Mouse (Mus musculus): ENCODE data around the gene Vash2. TPM values are rescaled to one million over a fixed set of nuclear protein-coding genes. Genes with fewer than 3 reads are reported as not detected.

Gene Vash2
- polyA plus RNA-seq, 1 experiment from 2014 or later: 50.6 TPM

- Histone ChIP-seq H3K4me2 (ENCODE audit: low read depth, low read length) (no peak overlapping the region), H3K9ac (ENCODE audit: low read length) (no peak overlapping the region), H3K9me3 (replicated peaks; ENCODE audit: control insufficient read depth, low read length) (no peaks in the 10 kb centered on the region), H3K27me3 (ENCODE audit: control insufficient read depth, insufficient read depth, low read length) (no peaks in the 10 kb centered on the region), H3K36me3 (ENCODE audit: control insufficient read depth, insufficient read depth) (peaks cover 36% of the 10 kb centered on the region), H3K4me3 (ENCODE audit: low read length) (no peak overlapping the region), H3K27ac (ENCODE audit: low read length) (no peak overlapping the region), H3K4me1 (ENCODE audit: control insufficient read depth, insufficient read depth, low read length) (no peaks in the 10 kb centered on the region)
- WGBS: 96% methylated on average over 3 of the region's 3 CpGs
- no peak for ATAC-seq (replicated peaks; ENCODE audit: extremely low read depth, insufficient read depth, low FRiP score)
Measured at GRCm38 (mm10) chr1:191014271-191014670, 35.2 kb upstream of the Vash2 start.

- WGBS: 99% methylated on average over 5 of the region's 5 CpGs
- no peak overlapping the region for H3K4me3 ChIP-seq (ENCODE audit: low read length)
- peaks cover 3% of the 10 kb centered on the region; the same call in 1 of the 2 replicates for H3K9me3 ChIP-seq (replicated peaks; ENCODE audit: control insufficient read depth, low read length)
- no peaks in the 10 kb centered on the region for H3K4me1 ChIP-seq (ENCODE audit: control insufficient read depth, insufficient read depth, low read length)
- no peak overlapping the region for H3K9ac ChIP-seq (ENCODE audit: low read length)
- ATAC-seq (replicated peaks; ENCODE audit: extremely low read depth, insufficient read depth, low FRiP score): no peak
- no peak overlapping the region for H3K27ac ChIP-seq (ENCODE audit: low read length)
- H3K27me3 ChIP-seq (ENCODE audit: control insufficient read depth, insufficient read depth, low read length): no peaks in the 10 kb centered on the region
- H3K36me3 ChIP-seq (ENCODE audit: control insufficient read depth, insufficient read depth): peaks cover 47% of the 10 kb centered on the region
- H3K4me2 ChIP-seq (ENCODE audit: low read depth, low read length): no peak overlapping the region
Measured at GRCm38 (mm10) chr1:191008707-191009106, 29.6 kb upstream of the Vash2 start.

GRCm38 (mm10) chr1:191002201-191002600 is 23.1 kb upstream of the Vash2 start:
- no peak for ATAC-seq (replicated peaks; ENCODE audit: extremely low read depth, insufficient read depth, low FRiP score)
- WGBS: 66% methylated on average over 6 of the region's 6 CpGs
- H3K36me3 ChIP-seq (ENCODE audit: control insufficient read depth, insufficient read depth): peaks cover 6% of the 10 kb centered on the region; the same call in 1 of the 2 replicates

GRCm38 (mm10) chr1:191000686-191001085 is 21.6 kb upstream of the Vash2 start:
- Histone ChIP-seq H3K27ac (ENCODE audit: low read length) (no peak overlapping the region), H3K4me1 (ENCODE audit: control insufficient read depth, insufficient read depth, low read length) (peaks cover under 1% of the 10 kb centered on the region), H3K36me3 (ENCODE audit: control insufficient read depth, insufficient read depth) (0 out of 2 replicates have a peak, but pooled peaks cover 3% of the 10 kb centered on the region), H3K4me2 (ENCODE audit: low read depth, low read length) (no peak overlapping the region), H3K4me3 (ENCODE audit: low read length) (no peak overlapping the region), H3K9ac (ENCODE audit: low read length) (no peak overlapping the region), H3K27me3 (ENCODE audit: control insufficient read depth, insufficient read depth, low read length) (no peaks in the 10 kb centered on the region), H3K9me3 (replicated peaks; ENCODE audit: control insufficient read depth, low read length) (peaks cover 8% of the 10 kb centered on the region)
- ATAC-seq (replicated peaks; ENCODE audit: extremely low read depth, insufficient read depth, low FRiP score): peak; percentile 32; the same call in 1 of the 2 replicates
- 47% methylated on average over 3 of the region's 3 CpGs for WGBS

More at GRCm38 (mm10) chr1:191002201-191002600, 23.1 kb upstream of the Vash2 start:
- Histone ChIP-seq H3K9ac (ENCODE audit: low read length) (no peak overlapping the region), H3K4me2 (ENCODE audit: low read depth, low read length) (no peak overlapping the region), H3K27me3 (ENCODE audit: control insufficient read depth, insufficient read depth, low read length) (no peaks in the 10 kb centered on the region), H3K27ac (ENCODE audit: low read length) (no peak overlapping the region), H3K9me3 (replicated peaks; ENCODE audit: control insufficient read depth, low read length) (peaks cover 8% of the 10 kb centered on the region), H3K4me3 (ENCODE audit: low read length) (no peak overlapping the region), H3K4me1 (ENCODE audit: control insufficient read depth, insufficient read depth, low read length) (no peaks in the 10 kb centered on the region)

- Histone ChIP-seq H3K27me3 (ENCODE audit: control insufficient read depth, insufficient read depth, low read length) (no peaks in the 10 kb centered on the region), H3K4me2 (ENCODE audit: low read depth, low read length) (no peak overlapping the region), H3K27ac (ENCODE audit: low read length) (no peak overlapping the region), H3K4me3 (ENCODE audit: low read length) (no peak overlapping the region), H3K4me1 (ENCODE audit: control insufficient read depth, insufficient read depth, low read length) (peaks cover 5% of the 10 kb centered on the region), H3K9me3 (replicated peaks; ENCODE audit: control insufficient read depth, low read length) (peaks cover 8% of the 10 kb centered on the region), H3K36me3 (ENCODE audit: control insufficient read depth, insufficient read depth) (0 out of 2 replicates have a peak, but pooled peaks cover 3% of the 10 kb centered on the region), H3K9ac (ENCODE audit: low read length) (no peak overlapping the region)
- no peak for ATAC-seq (replicated peaks; ENCODE audit: extremely low read depth, insufficient read depth, low FRiP score)
- 92% methylated on average over 1 of the region's 1 CpGs for WGBS
Measured at GRCm38 (mm10) chr1:190998027-190998426, 18.9 kb upstream of the Vash2 start.

- 74% methylated on average over 6 of the region's 6 CpGs for WGBS
- no peak overlapping the region for H3K4me3 ChIP-seq (ENCODE audit: low read length)
- H3K27me3 ChIP-seq (ENCODE audit: control insufficient read depth, insufficient read depth, low read length): no peaks in the 10 kb centered on the region
- no peak overlapping the region for H3K27ac ChIP-seq (ENCODE audit: low read length)
- H3K4me1 ChIP-seq (ENCODE audit: control insufficient read depth, insufficient read depth, low read length): peaks cover 5% of the 10 kb centered on the region
- 0 out of 2 replicates have a peak, but pooled peaks cover 3% of the 10 kb centered on the region for H3K36me3 ChIP-seq (ENCODE audit: control insufficient read depth, insufficient read depth)
- peaks cover 8% of the 10 kb centered on the region for H3K9me3 ChIP-seq (replicated peaks; ENCODE audit: control insufficient read depth, low read length)
- ATAC-seq (replicated peaks; ENCODE audit: extremely low read depth, insufficient read depth, low FRiP score): no peak
- H3K4me2 ChIP-seq (ENCODE audit: low read depth, low read length): no peak overlapping the region
- no peak overlapping the region for H3K9ac ChIP-seq (ENCODE audit: low read length)
Measured at GRCm38 (mm10) chr1:190996346-190996877, 17.3 kb upstream of the Vash2 start.

GRCm38 (mm10) chr1:190995548-190995947 is 16.5 kb upstream of the Vash2 start:
- WGBS: 26% methylated on average over 7 of the region's 7 CpGs

GRCm38 (mm10) chr1:190989437-190990082 is 10.5 kb upstream of the Vash2 start:
- ATAC-seq (replicated peaks; ENCODE audit: extremely low read depth, insufficient read depth, low FRiP score): no peak
- Histone ChIP-seq H3K4me3 (ENCODE audit: low read length) (no peak overlapping the region), H3K4me1 (ENCODE audit: control insufficient read depth, insufficient read depth, low read length) (no peaks in the 10 kb centered on the region), H3K9me3 (replicated peaks; ENCODE audit: control insufficient read depth, low read length) (no peaks in the 10 kb centered on the region), H3K36me3 (ENCODE audit: control insufficient read depth, insufficient read depth) (no peaks in the 10 kb centered on the region), H3K9ac (ENCODE audit: low read length) (no peak overlapping the region), H3K27me3 (ENCODE audit: control insufficient read depth, insufficient read depth, low read length) (no peaks in the 10 kb centered on the region), H3K27ac (ENCODE audit: low read length) (no peak overlapping the region), H3K4me2 (ENCODE audit: low read depth, low read length) (no peak overlapping the region)
- whole genome bisulfite sequencing: 82% methylated on average over 9 of the region's 9 CpGs

More at GRCm38 (mm10) chr1:190995548-190995947, 16.5 kb upstream of the Vash2 start:
- Histone ChIP-seq H3K9me3 (replicated peaks; ENCODE audit: control insufficient read depth, low read length) (peaks cover 8% of the 10 kb centered on the region), H3K36me3 (ENCODE audit: control insufficient read depth, insufficient read depth) (0 out of 2 replicates have a peak, but pooled peaks cover 3% of the 10 kb centered on the region), H3K4me2 (ENCODE audit: low read depth, low read length) (no peak overlapping the region), H3K27ac (ENCODE audit: low read length) (no peak overlapping the region), H3K27me3 (ENCODE audit: control insufficient read depth, insufficient read depth, low read length) (no peaks in the 10 kb centered on the region), H3K4me1 (ENCODE audit: control insufficient read depth, insufficient read depth, low read length) (peaks cover 5% of the 10 kb centered on the region), H3K4me3 (ENCODE audit: low read length) (no peak overlapping the region), H3K9ac (ENCODE audit: low read length) (no peak overlapping the region)
- no peak for ATAC-seq (replicated peaks; ENCODE audit: extremely low read depth, insufficient read depth, low FRiP score)

- no peak overlapping the region for H3K9ac ChIP-seq (ENCODE audit: low read length)
- H3K4me3 ChIP-seq (ENCODE audit: low read length): no peak overlapping the region
- no peaks in the 10 kb centered on the region for H3K36me3 ChIP-seq (ENCODE audit: control insufficient read depth, insufficient read depth)
- no peak overlapping the region for H3K4me2 ChIP-seq (ENCODE audit: low read depth, low read length)
- no peak overlapping the region for H3K27ac ChIP-seq (ENCODE audit: low read length)
- no peaks in the 10 kb centered on the region for H3K9me3 ChIP-seq (replicated peaks; ENCODE audit: control insufficient read depth, low read length)
- H3K4me1 ChIP-seq (ENCODE audit: control insufficient read depth, insufficient read depth, low read length): peaks cover 14% of the 10 kb centered on the region
- H3K27me3 ChIP-seq (ENCODE audit: control insufficient read depth, insufficient read depth, low read length): no peaks in the 10 kb centered on the region
- 81% methylated on average over 4 of the region's 4 CpGs for WGBS
- ATAC-seq (replicated peaks; ENCODE audit: extremely low read depth, insufficient read depth, low FRiP score): no peak
Measured at GRCm38 (mm10) chr1:190981412-190981811, 2.3 kb upstream of the Vash2 start.
